Mouse (Mus musculus): Measurements from ENCODE around the gene Ehmt2. TPM values are rescaled to one million over a fixed set of nuclear protein-coding genes. Genes with fewer than 3 reads are reported as not detected.

Gene Ehmt2
- polyA plus RNA-seq, 1 experiment from 2014 or later: 61.0 TPM

- H3K9ac ChIP-seq (ENCODE audit: low read depth, low read length): no peak overlapping the region
- no peak overlapping the region for H3K27ac ChIP-seq (replicated peaks; ENCODE audit: low read depth, low read length)
- H3K36me3 ChIP-seq (ENCODE audit: control insufficient read depth, insufficient read depth, low read length): no peaks in the 10 kb centered on the region
- no peak for ATAC-seq (ENCODE audit: low read depth)
- no peaks in the 10 kb centered on the region for H3K27me3 ChIP-seq (replicated peaks; ENCODE audit: control insufficient read depth, insufficient read depth, low read length)
- 86% methylated on average over 18 of the region's 18 CpGs for WGBS
- H3K4me2 ChIP-seq (ENCODE audit: low read depth, low read length): no peak overlapping the region
- DNase-seq (ENCODE audit: low spot score): no peak
- H3K9me3 ChIP-seq (ENCODE audit: control insufficient read depth, low read length): no peaks in the 10 kb centered on the region
- peaks cover 7% of the 10 kb centered on the region for H3K4me1 ChIP-seq (ENCODE audit: control insufficient read depth, insufficient read depth, low read length)
- no peak overlapping the region for H3K4me3 ChIP-seq (ENCODE audit: low read depth, low read length)
Observed at GRCm38 (mm10) chr17:34927306-34928019, 29.2 kb downstream of the Ehmt2 start.

DNA sequence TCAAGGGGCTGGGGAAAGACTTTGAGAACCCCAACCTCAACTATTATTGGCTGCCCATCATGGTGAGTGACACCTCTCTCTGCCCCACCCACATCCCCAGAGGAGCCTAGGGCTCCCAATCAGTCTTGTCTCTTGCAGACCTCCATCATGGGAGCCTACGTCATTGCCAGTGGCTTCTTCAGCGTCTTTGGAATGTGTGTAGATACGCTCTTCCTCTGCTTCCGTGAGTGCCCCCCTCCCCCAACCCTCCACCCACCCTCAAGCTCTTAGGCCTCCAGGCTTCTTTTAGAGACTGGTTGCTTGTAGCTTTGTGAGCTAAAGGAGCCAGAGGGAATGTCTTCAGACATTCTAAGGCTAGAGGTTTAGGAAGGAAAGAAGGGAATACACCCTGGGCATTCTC lies 30.6 kb downstream of the Ehmt2 start:
- ATAC-seq (ENCODE audit: low read depth): no peak
- Histone ChIP-seq H3K9me3 (ENCODE audit: control insufficient read depth, low read length) (no peaks in the 10 kb centered on the region), H3K36me3 (ENCODE audit: control insufficient read depth, insufficient read depth, low read length) (no peaks in the 10 kb centered on the region), H3K9ac (ENCODE audit: low read depth, low read length) (no peak overlapping the region), H3K4me1 (ENCODE audit: control insufficient read depth, insufficient read depth, low read length) (peaks cover 7% of the 10 kb centered on the region), H3K4me2 (ENCODE audit: low read depth, low read length) (no peak overlapping the region), H3K4me3 (ENCODE audit: low read depth, low read length) (no peak overlapping the region), H3K27ac (replicated peaks; ENCODE audit: low read depth, low read length) (no peak overlapping the region), H3K27me3 (replicated peaks; ENCODE audit: control insufficient read depth, insufficient read depth, low read length) (no peaks in the 10 kb centered on the region)
- WGBS: 55% methylated on average over 4 of the region's 4 CpGs
- no peak for DNase-seq (ENCODE audit: low spot score)

GRCm38 (mm10) chr17:34931061-34931734 lies 32.9 kb downstream of the Ehmt2 start, which contains the start of gene Neu1:
Gene Neu1 (plus strand): TSS chr17:34931253.
- H3K27me3 ChIP-seq (replicated peaks; ENCODE audit: control insufficient read depth, insufficient read depth, low read length): no peaks in the 10 kb centered on the region
- peak; percentile 99 for DNase-seq (ENCODE audit: low spot score)
- H3K9me3 ChIP-seq (ENCODE audit: control insufficient read depth, low read length): no peaks in the 10 kb centered on the region
- peaks cover 5% of the 10 kb centered on the region; the same call in 1 of the 2 replicates for H3K36me3 ChIP-seq (ENCODE audit: control insufficient read depth, insufficient read depth, low read length)
- H3K4me1 ChIP-seq (ENCODE audit: control insufficient read depth, insufficient read depth, low read length): peaks cover 7% of the 10 kb centered on the region
- ATAC-seq (ENCODE audit: low read depth): peak; percentile 98
- peak within 1 kb of the TSS; percentile 81 for H3K9ac ChIP-seq (ENCODE audit: low read depth, low read length)
- WGBS: 1% methylated on average over 31 of the region's 38 CpGs
- no peak within 1 kb of the TSS for H3K27ac ChIP-seq (replicated peaks; ENCODE audit: low read depth, low read length)
- peak within 1 kb of the TSS; percentile 72 for H3K4me2 ChIP-seq (ENCODE audit: low read depth, low read length)
- H3K4me3 ChIP-seq (ENCODE audit: low read depth, low read length): peak within 1 kb of the TSS; percentile 71

- DNase-seq (ENCODE audit: low spot score): no peak
- Histone ChIP-seq H3K4me2 (ENCODE audit: low read depth, low read length) (peak overlapping the region; percentile 72), H3K4me1 (ENCODE audit: control insufficient read depth, insufficient read depth, low read length) (peaks cover 7% of the 10 kb centered on the region), H3K27me3 (replicated peaks; ENCODE audit: control insufficient read depth, insufficient read depth, low read length) (no peaks in the 10 kb centered on the region), H3K9me3 (ENCODE audit: control insufficient read depth, low read length) (no peaks in the 10 kb centered on the region), H3K27ac (replicated peaks; ENCODE audit: low read depth, low read length) (no peak overlapping the region), H3K9ac (ENCODE audit: low read depth, low read length) (peak overlapping the region; percentile 81), H3K36me3 (ENCODE audit: control insufficient read depth, insufficient read depth, low read length) (peaks cover 5% of the 10 kb centered on the region; the same call in 1 of the 2 replicates), H3K4me3 (ENCODE audit: low read depth, low read length) (peak overlapping the region; percentile 71)
- 14% methylated on average over 14 of the region's 14 CpGs for WGBS
- ATAC-seq (ENCODE audit: low read depth): 0 out of 2 replicates have a peak, but pooled peaks have one; percentile 8
Observed at GRCm38 (mm10) chr17:34931735-34932098, 33.4 kb downstream of the Ehmt2 start.

- WGBS: 89% methylated on average over 8 of the region's 8 CpGs
- Histone ChIP-seq H3K4me2 (ENCODE audit: low read depth, low read length) (peak overlapping the region; percentile 72), H3K27ac (replicated peaks; ENCODE audit: low read depth, low read length) (no peak overlapping the region), H3K9me3 (ENCODE audit: control insufficient read depth, low read length) (no peaks in the 10 kb centered on the region), H3K27me3 (replicated peaks; ENCODE audit: control insufficient read depth, insufficient read depth, low read length) (no peaks in the 10 kb centered on the region), H3K9ac (ENCODE audit: low read depth, low read length) (peak overlapping the region; percentile 81), H3K4me3 (ENCODE audit: low read depth, low read length) (peak overlapping the region; percentile 71), H3K36me3 (ENCODE audit: control insufficient read depth, insufficient read depth, low read length) (peaks cover 5% of the 10 kb centered on the region; the same call in 1 of the 2 replicates), H3K4me1 (ENCODE audit: control insufficient read depth, insufficient read depth, low read length) (peaks cover 7% of the 10 kb centered on the region)
- no peak for ATAC-seq (ENCODE audit: low read depth)
- DNase-seq (ENCODE audit: low spot score): no peak
Observed at GRCm38 (mm10) chr17:34932287-34932686, 34.0 kb downstream of the Ehmt2 start.

DNA sequence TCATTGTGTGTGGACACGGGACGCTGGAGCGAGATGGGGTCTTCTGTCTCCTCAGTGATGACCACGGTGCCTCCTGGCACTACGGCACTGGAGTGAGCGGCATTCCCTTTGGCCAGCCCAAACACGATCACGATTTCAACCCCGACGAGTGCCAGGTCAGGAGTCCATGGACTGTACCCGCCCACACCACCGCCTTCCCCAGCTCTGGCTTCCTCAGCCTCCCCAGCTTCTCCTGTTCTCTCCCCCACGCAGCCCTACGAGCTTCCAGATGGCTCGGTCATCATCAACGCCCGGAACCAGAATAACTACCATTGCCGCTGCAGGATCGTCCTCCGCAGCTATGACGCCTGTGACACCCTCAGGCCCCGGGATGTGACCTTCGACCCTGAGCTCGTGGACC lies 35.8 kb downstream of the Ehmt2 start:
- no peak overlapping the region for H3K4me2 ChIP-seq (ENCODE audit: low read depth, low read length)
- H3K36me3 ChIP-seq (ENCODE audit: control insufficient read depth, insufficient read depth, low read length): peaks cover 5% of the 10 kb centered on the region; the same call in 1 of the 2 replicates
- no peaks in the 10 kb centered on the region for H3K27me3 ChIP-seq (replicated peaks; ENCODE audit: control insufficient read depth, insufficient read depth, low read length)
- H3K4me3 ChIP-seq (ENCODE audit: low read depth, low read length): no peak overlapping the region
- H3K27ac ChIP-seq (replicated peaks; ENCODE audit: low read depth, low read length): no peak overlapping the region
- H3K9ac ChIP-seq (ENCODE audit: low read depth, low read length): 0 out of 2 replicates have a peak overlapping the region, but pooled peaks have one; percentile 30
- no peak for DNase-seq (ENCODE audit: low spot score)
- ATAC-seq (ENCODE audit: low read depth): no peak
- no peaks in the 10 kb centered on the region for H3K9me3 ChIP-seq (ENCODE audit: control insufficient read depth, low read length)
- H3K4me1 ChIP-seq (ENCODE audit: control insufficient read depth, insufficient read depth, low read length): peaks cover 7% of the 10 kb centered on the region
- 46% methylated on average over 24 of the region's 24 CpGs for WGBS

GRCm38 (mm10) chr17:34934830-34935229 lies 36.6 kb downstream of the Ehmt2 start:
- peaks cover 7% of the 10 kb centered on the region for H3K4me1 ChIP-seq (ENCODE audit: control insufficient read depth, insufficient read depth, low read length)
- peaks cover 5% of the 10 kb centered on the region; the same call in 1 of the 2 replicates for H3K36me3 ChIP-seq (ENCODE audit: control insufficient read depth, insufficient read depth, low read length)
- WGBS: 37% methylated on average over 8 of the region's 8 CpGs
- no peaks in the 10 kb centered on the region for H3K9me3 ChIP-seq (ENCODE audit: control insufficient read depth, low read length)
- H3K4me2 ChIP-seq (ENCODE audit: low read depth, low read length): no peak overlapping the region
- no peak overlapping the region for H3K9ac ChIP-seq (ENCODE audit: low read depth, low read length)
- no peak overlapping the region for H3K27ac ChIP-seq (replicated peaks; ENCODE audit: low read depth, low read length)
- no peak overlapping the region for H3K4me3 ChIP-seq (ENCODE audit: low read depth, low read length)
- ATAC-seq (ENCODE audit: low read depth) (no peak), DNase-seq (ENCODE audit: low spot score) (no peak)
- H3K27me3 ChIP-seq (replicated peaks; ENCODE audit: control insufficient read depth, insufficient read depth, low read length): no peaks in the 10 kb centered on the region

- ATAC-seq (ENCODE audit: low read depth) (no peak), DNase-seq (ENCODE audit: low spot score) (no peak)
- Histone ChIP-seq H3K4me3 (ENCODE audit: low read depth, low read length) (no peak overlapping the region), H3K27ac (replicated peaks; ENCODE audit: low read depth, low read length) (no peak overlapping the region), H3K27me3 (replicated peaks; ENCODE audit: control insufficient read depth, insufficient read depth, low read length) (no peaks in the 10 kb centered on the region), H3K9me3 (ENCODE audit: control insufficient read depth, low read length) (no peaks in the 10 kb centered on the region), H3K36me3 (ENCODE audit: control insufficient read depth, insufficient read depth, low read length) (peaks cover 5% of the 10 kb centered on the region; the same call in 1 of the 2 replicates), H3K9ac (ENCODE audit: low read depth, low read length) (no peak overlapping the region), H3K4me1 (ENCODE audit: control insufficient read depth, insufficient read depth, low read length) (peaks cover 5% of the 10 kb centered on the region; the same call in 1 of the 2 replicates), H3K4me2 (ENCODE audit: low read depth, low read length) (no peak overlapping the region)
- 82% methylated on average over 6 of the region's 6 CpGs for WGBS
Observed at GRCm38 (mm10) chr17:34937960-34938505, 39.8 kb downstream of the Ehmt2 start.
